Mouse (Mus musculus) testis, postnatal 14 days (tissue): ENCODE data around the gene Sugp2.

Source experiments
- DNase-seq: peaks from one replicate; pipeline ENCODE4 v3.0.0; 2021; ENCODE audit warnings: low spot score

Gene Sugp2

GRCm38 (mm10) chr8:70282603-70283135 is 48.6 kb downstream of the Sugp2 start, which contains the start of gene Homer3:
TSS of gene Homer3 (plus strand) at chr8:70282827.
- DNase-seq = peak; percentile 87

GRCm38 (mm10) chr8:70283136-70284077 is 49.4 kb downstream of the Sugp2 start:
- DNase-seq = no peak

DNA sequence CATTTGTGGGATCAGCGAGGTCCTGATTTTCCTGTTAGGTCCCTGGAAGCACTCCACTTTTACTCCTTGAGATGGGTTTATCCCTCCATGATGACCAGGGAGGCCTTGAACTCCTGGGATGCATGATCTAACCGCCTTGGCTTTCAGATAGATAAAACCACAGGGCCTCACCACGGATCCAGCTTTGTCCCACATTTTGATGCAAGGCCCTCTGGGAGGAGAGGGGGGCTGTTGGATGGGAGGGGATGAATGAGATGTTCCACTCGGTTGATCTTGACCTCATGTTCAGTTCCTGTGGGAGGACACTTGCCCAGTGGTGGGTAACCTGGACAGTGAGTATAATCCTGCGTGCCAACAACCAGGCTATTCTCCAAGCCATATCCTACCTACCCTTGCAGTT is 50.4 kb downstream of the Sugp2 start:
- DNase-seq = no peak

DNA sequence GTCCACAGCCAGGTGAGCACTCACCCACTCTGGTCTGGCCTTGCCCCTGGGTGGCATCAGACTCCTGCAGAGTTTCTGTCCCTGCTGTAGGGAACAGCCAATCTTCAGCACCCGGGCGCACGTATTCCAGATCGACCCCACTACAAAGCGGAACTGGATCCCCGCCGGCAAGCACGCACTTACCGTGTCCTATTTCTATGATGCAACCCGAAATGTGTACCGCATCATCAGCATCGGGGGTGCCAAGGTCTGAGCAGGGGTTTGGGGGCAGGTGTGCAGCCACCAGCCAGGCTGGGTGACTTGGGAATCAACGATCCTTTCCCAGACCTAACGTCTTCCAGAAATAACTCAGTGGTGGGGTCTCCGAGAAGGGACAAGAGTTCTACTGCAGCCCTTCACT is 51.3 kb downstream of the Sugp2 start:
- no peak for DNase-seq

DNA sequence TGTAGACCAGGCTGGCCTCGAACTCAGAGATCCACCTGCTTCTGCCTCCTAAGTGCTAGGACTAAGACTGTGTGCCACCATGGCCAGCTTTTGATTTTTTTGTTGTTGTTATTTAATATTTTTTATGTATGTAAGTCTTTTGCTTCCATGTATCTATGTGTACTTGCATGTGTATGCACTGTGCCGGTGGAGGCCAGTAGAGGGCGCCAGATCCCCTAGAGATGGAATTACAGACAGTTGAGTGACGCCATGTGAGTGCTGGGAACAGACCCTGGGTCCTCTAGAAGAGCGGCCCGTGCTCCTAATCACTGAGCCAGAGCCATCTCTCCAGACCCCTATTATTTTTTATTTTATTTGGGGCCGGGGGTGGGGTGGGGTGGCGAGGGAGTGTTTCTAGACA is 52.7 kb downstream of the Sugp2 start:
- DNase-seq = peak; percentile 57

DNA sequence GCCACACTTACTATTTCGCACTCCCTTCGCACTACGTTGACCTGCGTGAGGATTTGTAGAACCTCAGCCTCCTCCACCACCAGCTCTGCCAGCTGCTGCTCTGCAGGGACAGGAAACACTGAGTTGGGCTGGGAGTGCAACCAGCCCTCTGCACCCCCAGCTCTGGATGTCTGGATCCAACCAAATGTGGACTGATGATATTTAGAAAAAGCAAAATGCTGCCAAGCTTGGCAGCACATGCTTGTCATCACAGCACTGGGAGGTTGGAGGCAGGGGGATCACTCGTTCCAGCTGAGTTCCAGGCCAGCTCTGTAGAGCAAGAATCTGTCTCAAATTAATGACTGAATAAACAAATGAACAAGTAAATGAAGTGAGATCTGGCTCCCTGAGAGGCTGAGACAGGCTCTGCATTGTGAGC is 60.0 kb downstream of the Sugp2 start:
- DNase-seq = no peak

DNA sequence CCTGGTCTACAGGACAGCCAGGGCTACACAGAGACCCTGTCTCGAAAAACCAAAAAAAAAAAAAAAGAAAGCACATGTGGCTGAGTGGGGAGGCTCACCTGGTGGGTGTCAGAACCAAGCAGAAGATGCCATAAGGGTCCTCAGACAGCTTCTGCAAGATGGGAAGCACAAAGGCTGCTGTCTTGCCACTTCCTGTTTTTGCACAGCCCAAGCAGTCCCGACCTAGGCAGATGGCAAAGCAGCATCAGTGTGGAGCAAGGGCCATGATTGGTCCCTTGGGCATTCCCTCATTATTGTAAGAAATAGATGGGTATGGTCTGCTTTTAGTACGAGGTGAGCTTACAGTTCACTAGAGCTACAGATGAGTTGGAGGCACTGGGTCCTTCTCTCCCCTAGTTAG is 66.9 kb downstream of the Sugp2 start:
- DNase-seq = no peak

DNA sequence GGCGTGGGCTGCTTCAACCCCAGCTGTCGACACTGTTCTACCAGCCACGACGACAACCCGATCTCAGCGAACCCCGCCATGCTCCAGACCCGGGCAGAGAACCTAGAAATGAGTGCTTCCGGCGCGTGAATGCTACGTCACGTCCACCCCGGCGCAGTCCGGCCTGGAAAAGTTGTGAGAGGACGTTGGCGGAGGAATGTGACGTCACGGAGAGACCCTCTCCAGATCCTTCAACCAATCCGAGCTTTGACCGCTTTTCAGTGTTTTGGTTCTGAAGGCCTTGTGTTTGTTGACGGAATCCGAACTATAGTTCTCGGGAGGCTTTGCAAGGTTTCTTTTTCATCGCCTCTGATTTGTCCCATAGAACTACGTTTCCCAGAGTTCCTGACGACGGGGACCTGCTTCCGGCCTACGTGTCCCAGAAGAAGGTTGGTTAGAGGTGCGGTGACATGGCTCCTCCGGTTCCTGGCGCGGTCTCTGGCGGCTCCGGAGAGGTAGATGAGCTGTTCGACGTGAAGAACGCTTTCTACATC is 68.4 kb downstream of the Sugp2 start, which contains the start of the genes Ddx49 and Cope:
TSS of gene Ddx49 (minus strand) at position 132 of the 533 bp plus-strand sequence.
TSS of gene Cope (plus strand) at position 161 of the 533 bp plus-strand sequence.
- peak; percentile 93 for DNase-seq

GRCm38 (mm10) chr8:70302901-70303300 is 68.9 kb downstream of the Sugp2 start:
- DNase-seq = no peak

DNA sequence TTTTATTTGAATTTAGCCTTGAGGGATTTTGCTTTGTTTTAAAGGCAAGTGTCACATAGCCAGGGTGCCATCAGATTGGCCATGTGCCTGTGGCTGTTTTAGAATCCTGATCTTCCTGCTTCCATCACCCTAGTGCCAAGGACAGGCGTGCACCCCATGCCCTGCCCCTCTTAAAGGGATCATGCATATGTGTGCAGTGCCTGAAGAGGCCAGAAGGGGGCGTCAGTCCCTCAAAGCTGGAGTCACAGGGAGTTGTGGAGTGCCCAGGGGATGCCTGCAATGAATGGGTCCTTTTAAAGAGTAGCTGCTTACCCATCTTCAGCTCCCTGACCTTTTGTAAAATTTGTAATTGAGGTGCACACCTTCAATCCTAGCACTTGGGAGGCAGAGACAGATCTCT is 75.3 kb downstream of the Sugp2 start:
- no peak for DNase-seq

DNA sequence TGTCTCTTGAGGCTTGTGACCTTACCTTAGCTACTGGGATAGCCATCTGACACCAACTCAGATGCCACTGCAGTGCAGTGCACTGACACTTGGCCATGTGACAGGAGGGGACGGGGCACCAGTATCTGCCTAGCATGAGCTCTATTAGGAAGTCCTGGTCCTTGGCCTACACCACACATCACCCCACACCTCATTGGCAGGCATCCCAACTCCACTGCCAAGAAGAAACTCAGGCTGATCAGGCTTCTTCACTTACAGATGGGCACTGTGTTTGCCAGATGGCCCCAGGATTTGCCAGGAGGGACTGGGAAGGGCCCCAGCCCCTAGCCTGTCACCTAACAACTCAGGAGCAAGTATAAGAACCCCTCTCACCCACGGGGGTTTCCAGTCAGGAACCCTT is 79.4 kb downstream of the Sugp2 start:
- no peak for DNase-seq

DNA sequence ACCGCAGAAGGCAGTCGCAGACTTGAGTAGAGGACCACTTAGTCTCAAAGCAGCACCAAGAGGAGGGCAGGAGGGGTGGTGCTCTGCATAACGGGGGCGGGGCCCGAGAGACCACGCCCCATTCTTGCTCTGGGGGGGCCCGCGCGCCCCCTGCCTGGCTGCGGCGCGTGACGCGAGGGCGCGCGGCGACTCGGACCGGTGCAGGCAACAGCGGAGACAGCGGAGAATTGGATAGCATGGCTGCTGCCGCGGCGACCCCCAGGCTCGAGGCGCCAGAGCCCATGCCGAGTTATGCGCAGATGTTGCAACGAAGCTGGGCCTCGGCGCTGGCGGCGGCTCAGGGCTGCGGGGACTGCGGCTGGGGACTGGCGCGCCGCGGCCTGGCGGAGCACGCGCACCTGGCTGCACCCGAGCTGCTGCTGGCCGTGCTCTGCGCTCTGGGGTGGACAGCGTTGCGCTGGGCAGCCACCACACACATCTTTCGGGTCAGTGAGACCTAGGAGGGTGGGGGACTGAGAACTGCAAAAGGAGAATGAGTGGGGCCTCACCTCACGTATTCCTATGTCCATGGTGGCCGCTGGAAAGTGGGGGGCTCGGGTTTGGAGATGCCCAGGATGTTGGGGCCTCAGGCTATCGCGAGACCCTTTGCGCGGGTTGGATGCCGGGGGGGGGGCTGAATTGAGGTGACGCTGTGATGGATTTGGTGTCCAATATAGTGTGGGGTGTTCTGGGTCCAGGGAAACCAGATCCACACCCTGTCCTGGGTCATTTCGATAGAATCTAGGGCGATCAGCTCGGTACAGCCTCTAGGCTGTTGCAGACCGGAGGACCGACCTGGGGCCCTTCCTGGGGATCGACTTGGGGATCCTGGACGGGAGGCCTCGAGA is 81.8 kb downstream of the Sugp2 start, which contains the start of gene Cers1:
TSS of gene Cers1 (plus strand) at position 152 of the 887 bp plus-strand sequence.
- DNase-seq = peak; percentile 59

DNA sequence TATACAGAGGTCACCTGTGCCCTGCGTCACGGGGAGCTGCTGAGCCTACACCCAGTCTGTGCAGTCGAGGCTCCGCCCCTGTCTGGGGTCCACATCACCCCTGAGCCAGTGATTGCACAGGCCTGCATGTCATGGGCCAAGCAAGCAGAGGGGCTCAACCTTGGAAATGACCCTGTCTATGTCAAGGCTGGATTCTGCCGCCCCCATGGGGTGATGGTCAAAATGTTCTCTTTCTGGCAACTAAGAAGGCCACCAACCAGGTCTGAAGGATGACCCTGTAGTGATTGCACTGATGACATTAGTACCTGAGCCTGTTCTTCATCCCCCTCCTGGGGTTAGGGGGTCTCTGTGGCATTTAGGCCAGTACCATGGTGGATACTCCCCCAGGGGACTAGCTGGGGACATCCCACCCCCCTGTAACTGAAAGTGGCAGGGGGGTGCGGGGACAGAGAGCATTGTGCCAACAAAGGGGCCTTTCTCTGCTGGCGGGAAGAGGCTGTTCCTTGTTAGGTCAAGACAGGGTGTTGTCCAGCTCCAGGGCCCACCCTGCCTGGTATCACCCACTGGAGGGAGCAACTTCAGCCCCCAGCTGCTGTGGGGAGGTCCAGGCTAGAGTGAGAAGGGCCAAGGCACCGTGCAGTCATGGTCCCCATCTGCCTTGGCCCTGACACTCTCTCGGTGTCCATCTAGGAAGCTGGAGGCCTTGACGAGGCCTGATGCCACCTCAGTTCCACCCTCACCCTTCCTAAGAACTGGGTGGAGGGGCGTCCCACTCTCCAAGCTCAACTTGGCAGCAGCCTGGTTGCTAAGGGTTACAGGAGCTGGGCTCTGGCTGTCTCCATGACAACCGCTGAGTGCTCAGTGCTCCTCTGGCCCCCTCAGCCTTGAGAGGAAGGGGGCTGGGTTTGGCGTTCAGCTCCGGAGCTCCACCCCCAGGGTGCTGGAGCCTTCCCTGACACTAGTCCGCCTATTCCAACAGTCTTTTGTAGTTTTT is 82.8 kb downstream of the Sugp2 start:
- DNase-seq = peak; percentile 70

GRCm38 (mm10) chr8:70317872-70318271 is 83.8 kb downstream of the Sugp2 start:
- DNase-seq = no peak

DNA sequence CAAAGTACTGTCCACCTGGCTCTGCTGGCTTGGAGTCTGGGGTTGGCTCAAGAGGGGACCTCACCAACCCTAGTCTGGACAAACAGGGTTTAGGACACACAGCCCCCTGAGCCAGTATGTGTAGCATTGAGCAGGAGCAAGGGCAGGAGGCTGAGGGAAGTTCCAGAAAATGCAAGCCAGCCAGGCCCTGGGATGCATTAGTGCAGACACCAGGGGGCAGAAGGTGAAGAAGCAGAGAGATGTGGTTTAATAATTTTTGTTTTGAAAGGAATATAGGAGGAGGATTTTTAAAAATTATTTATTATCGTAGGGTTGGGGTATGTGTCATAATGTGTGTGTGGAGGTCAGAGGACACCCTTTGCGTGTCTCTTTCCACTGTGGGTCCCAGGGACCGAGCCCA is 89.7 kb downstream of the Sugp2 start:
- DNase-seq = no peak

DNA sequence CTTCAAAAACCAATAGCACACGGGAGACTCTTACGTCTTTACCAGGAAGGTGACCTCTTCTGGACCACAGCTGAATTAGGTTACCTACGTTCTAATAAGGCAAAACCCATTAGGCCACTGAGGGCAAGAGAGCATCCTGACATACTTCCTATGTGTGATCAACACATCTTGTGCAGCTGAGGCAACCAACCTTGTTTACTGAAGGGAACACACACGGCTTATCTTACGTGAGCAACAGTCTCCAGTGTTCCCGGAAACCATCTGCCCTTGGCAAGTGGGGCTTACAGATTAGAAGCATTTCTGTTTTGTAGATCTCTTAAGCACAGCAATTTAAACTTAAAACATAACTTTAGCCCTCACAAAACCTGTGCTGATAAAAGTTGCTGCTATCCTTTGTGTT is 93.5 kb downstream of the Sugp2 start:
- no peak for DNase-seq

DNA sequence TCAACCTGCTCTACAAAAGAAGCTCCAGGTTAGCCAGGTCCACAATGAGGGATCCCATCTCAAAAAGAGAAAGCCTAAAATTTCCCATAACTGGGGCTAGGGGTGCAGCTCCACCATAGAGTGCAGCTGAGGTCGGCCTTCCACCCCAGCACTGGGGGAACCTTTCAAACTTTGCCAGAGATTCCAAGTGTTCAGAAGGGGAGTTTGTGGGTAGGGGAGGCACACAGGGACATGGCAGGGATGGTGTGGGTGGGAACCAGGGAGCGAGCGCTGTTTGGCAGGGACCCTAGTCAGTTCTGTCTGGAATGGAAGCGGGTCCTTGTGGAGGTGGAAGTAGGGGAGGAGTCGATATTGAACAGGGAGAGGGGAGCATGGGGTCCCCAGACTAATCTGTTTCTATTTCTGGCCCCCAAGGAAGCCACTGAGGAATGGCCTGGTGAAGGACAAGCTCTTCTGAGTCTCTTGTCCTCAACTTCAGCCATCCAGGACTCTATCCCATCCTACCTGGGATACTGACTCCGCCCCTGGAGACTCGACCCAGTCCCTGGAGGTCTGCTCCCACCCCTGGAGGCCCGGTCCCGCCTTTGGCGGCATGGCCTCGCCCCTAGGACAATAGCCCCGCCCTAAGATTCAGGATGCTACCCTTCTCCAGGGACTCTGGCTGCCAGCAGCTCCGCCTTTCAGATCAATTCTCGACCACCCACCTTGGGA is 95.3 kb downstream of the Sugp2 start, which contains the start of gene Gdf1:
TSS of gene Gdf1 (plus strand) at position 694 of the 711 bp plus-strand sequence.
- DNase-seq = peak; percentile 45
